Mouse (Mus musculus) mesoderm, embryonic 11.5 days (tissue): ENCODE results near the gene Ddr1.

Experiments
- DNase-seq: peaks from one replicate; pipeline ENCODE4 v3.0.0-alpha.2; 2012; ENCODE audit warnings: low read depth, low spot score

Gene Ddr1

DNA sequence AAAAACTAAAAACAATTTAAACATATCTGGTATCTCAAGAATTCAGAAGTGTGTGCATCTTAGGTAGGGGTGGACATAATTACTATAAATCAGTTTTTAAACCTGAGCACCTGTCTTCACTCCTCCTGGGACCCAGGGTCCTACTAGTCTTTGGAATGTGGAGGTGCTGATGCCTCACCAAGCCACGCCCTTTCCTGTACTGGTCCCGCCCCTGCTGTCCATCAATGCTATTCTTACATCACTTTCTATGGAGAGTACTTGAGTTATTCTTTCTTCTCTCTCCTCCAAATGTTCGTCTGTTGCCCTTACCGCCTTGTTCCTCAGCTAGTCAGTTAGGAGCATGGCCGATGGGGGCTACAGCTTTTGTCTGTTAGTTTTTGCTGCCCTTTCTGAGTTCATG is 68.1 kb downstream of the Ddr1 start:
- DNase-seq, result peak; percentile 14

GRCm38 (mm10) chr17:35635699-35636111 is 68.7 kb downstream of the Ddr1 start:
- DNase-seq, result peak; percentile 81

DNA sequence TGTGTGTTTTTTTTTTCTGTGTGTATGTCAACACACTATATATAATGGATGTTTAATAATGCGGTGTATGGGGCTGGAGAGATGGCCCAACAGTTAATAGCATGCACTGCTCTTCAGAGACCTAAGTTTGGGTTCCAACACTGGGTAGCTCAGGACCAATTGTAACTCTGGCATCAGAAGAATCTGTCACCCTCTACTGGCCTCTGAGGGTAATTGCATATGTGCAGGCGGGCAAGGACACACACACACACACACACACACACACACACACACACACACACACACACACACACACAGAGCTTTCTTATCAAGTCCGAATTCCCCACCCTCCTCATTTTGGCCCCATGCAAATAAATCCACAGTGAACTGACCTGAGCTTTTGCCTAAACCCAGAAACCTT is 69.2 kb downstream of the Ddr1 start:
- no peak for DNase-seq

DNA sequence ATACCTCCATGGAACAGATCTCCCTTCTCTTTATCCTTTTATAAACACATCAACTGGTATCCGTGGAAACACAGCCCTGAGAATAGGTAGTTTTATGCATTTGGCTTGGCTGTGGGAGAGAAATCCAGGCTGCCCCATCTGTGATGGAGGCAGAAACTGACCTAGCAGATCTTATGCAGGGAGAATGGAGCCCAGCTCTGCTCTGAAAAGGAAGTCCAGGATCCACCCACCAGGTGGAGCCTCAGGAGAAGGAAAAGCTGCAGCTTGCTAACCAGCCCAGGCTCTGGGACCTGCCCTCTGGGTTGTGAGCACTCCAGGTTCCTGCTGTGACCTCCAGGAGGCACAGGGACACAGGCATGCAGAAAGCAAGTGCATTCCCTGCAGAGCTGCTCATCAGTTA is 70.4 kb downstream of the Ddr1 start:
- peak; percentile 28 for DNase-seq
